22 mouse cellular contexts compared by ENCODE assay signal in genomic region chr1:182105023-182105422, GRCm38 (mm10). TPM values are rescaled to one million over a fixed set of nuclear protein-coding genes. Genes with fewer than 3 reads are reported as not detected.
A peak's percentile ranks its signal among the peaks of the same experiment; 100 is the strongest.
DNase-seq lines count a peak whose midpoint lies in the region; ATAC-seq and TF ChIP-seq lines count a peak whose summit lies in the region.
"Had no signal": no experiment of that assay in that cellular context is flagged by ENCODE, and none has a peak within 500 bp of the region (broad histone marks: within the 10 kb centered on the region; RNA-seq: fewer than 3 reads in every experiment).

No protein-coding gene starts in this region.

- H3K4me1 ChIP-seq in hindbrain, postnatal 0 days (ENCODE audit: insufficient read depth, low read length): no peaks in the 10 kb centered on the region
- H3K4me1 ChIP-seq in hindbrain, embryonic 14.5 days (replicated peaks; ENCODE audit: control insufficient read depth, insufficient read depth, low read length): peaks cover 10% of the 10 kb centered on the region; the same call in 1 of the 2 replicates
- H3K4me1 ChIP-seq in midbrain, postnatal 0 days (ENCODE audit: insufficient read depth, low read length): no peaks in the 10 kb centered on the region
- H3K4me1 ChIP-seq in midbrain, embryonic 10.5 days: peaks cover 17% of the 10 kb centered on the region

- DNase-seq in cerebellum, postnatal 10 days: peak; percentile 76 to 77
- no peak for DNase-seq in cerebellum, adult 9-11 months
- peak; percentile 61 for DNase-seq in hindbrain, postnatal 0 days (ENCODE audit: low spot score)
- no peak for DNase-seq in hindbrain, embryonic 14.5 days (ENCODE audit: low spot score)
- DNase-seq in midbrain, postnatal 0 days (ENCODE audit: low spot score): peak; percentile 47
- no peak for DNase-seq in midbrain, embryonic 10.5 days (ENCODE audit: low spot score)
- no peak for DNase-seq in gastrocnemius, postnatal 4 days (ENCODE audit: low spot score in 2 of 2)
- DNase-seq: adrenal gland, adult 8-10 months; cerebellum, adult 18-20 months; cerebellum, postnatal 36 days; gastrocnemius, postnatal 10 days; heart, postnatal 36 days had no signal

- H3K9ac ChIP-seq in hindbrain, postnatal 0 days (replicated peaks; ENCODE audit: low read length): no peak overlapping the region
- H3K9ac ChIP-seq in hindbrain, embryonic 14.5 days: no peak overlapping the region
- H3K9ac ChIP-seq in midbrain, postnatal 0 days (replicated peaks; ENCODE audit: low read length, poor library complexity, severe bottlenecking): no peak overlapping the region
- H3K9ac ChIP-seq: embryonic facial prominence, embryonic 13.5 days; forebrain, embryonic 12.5 days; heart, embryonic 12.5 days; hindbrain, embryonic 12.5 days had no signal

- H3K27ac ChIP-seq in hindbrain, postnatal 0 days: no peak overlapping the region
- H3K27ac ChIP-seq in hindbrain, embryonic 14.5 days: no peak overlapping the region
- H3K27ac ChIP-seq in midbrain, postnatal 0 days (ENCODE audit: low read depth, low read length): no peak overlapping the region
- no peak overlapping the region for H3K27ac ChIP-seq in midbrain, embryonic 10.5 days (replicated peaks)
- H3K27ac ChIP-seq: embryonic facial prominence, embryonic 13.5 days; forebrain, embryonic 12.5 days; hindbrain, embryonic 12.5 days had no signal

- H3K27me3 ChIP-seq in hindbrain, postnatal 0 days (ENCODE audit: insufficient read depth, low read length): no peaks in the 10 kb centered on the region
- no peaks in the 10 kb centered on the region for H3K27me3 ChIP-seq in hindbrain, embryonic 14.5 days (ENCODE audit: control insufficient read depth, insufficient read depth, low read length)
- H3K27me3 ChIP-seq in midbrain, postnatal 0 days (ENCODE audit: insufficient read depth, low read length): no peaks in the 10 kb centered on the region
- no peaks in the 10 kb centered on the region for H3K27me3 ChIP-seq in midbrain, embryonic 10.5 days (ENCODE audit: low read depth, poor library complexity, severe bottlenecking)
- H3K27me3 ChIP-seq: embryonic facial prominence, embryonic 13.5 days; forebrain, embryonic 12.5 days; heart, embryonic 12.5 days; hindbrain, embryonic 12.5 days had no signal

- H3K4me3 ChIP-seq in hindbrain, postnatal 0 days (ENCODE audit: low read length): no peak overlapping the region
- H3K4me3 ChIP-seq in hindbrain, embryonic 14.5 days (replicated peaks; ENCODE audit: low read length): no peak overlapping the region
- no peak overlapping the region for H3K4me3 ChIP-seq in midbrain, postnatal 0 days (ENCODE audit: low read depth, low read length)
- H3K4me3 ChIP-seq in midbrain, embryonic 10.5 days: no peak overlapping the region
- H3K4me3 ChIP-seq: embryonic facial prominence, embryonic 13.5 days; forebrain, embryonic 12.5 days; heart, embryonic 12.5 days; hindbrain, embryonic 12.5 days had no signal

- WGBS in hindbrain, postnatal 0 days: 34% methylated on average over 3 of the region's 3 CpGs
- WGBS in hindbrain, embryonic 14.5 days: 40% methylated on average over 3 of the region's 3 CpGs
- 48% methylated on average over 3 of the region's 3 CpGs for WGBS in midbrain, postnatal 0 days
- WGBS in midbrain, embryonic 10.5 days: 78% methylated on average over 3 of the region's 3 CpGs

- no peaks in the 10 kb centered on the region for H3K36me3 ChIP-seq in hindbrain, postnatal 0 days (ENCODE audit: insufficient read depth, low read length)
- H3K36me3 ChIP-seq in hindbrain, embryonic 14.5 days (replicated peaks; ENCODE audit: control insufficient read depth, insufficient read depth): no peaks in the 10 kb centered on the region
- no peaks in the 10 kb centered on the region for H3K36me3 ChIP-seq in midbrain, postnatal 0 days (ENCODE audit: insufficient read depth, low read length)
- no peaks in the 10 kb centered on the region for H3K36me3 ChIP-seq in midbrain, embryonic 10.5 days
- H3K36me3 ChIP-seq: embryonic facial prominence, embryonic 13.5 days; forebrain, embryonic 12.5 days; heart, embryonic 12.5 days; hindbrain, embryonic 12.5 days had no signal

- H3K9me3 ChIP-seq in hindbrain, postnatal 0 days (ENCODE audit: low read length): no peaks in the 10 kb centered on the region
- no peaks in the 10 kb centered on the region for H3K9me3 ChIP-seq in hindbrain, embryonic 14.5 days (ENCODE audit: control insufficient read depth, low read length)
- no peaks in the 10 kb centered on the region for H3K9me3 ChIP-seq in midbrain, postnatal 0 days (ENCODE audit: low read length)
- H3K9me3 ChIP-seq in midbrain, embryonic 10.5 days (replicated peaks): no peaks in the 10 kb centered on the region
- H3K9me3 ChIP-seq: embryonic facial prominence, embryonic 13.5 days; forebrain, embryonic 12.5 days; heart, embryonic 12.5 days; hindbrain, embryonic 12.5 days had no signal

- H3K4me2 ChIP-seq in hindbrain, postnatal 0 days (ENCODE audit: low read depth, low read length): no peak overlapping the region
- no peak overlapping the region for H3K4me2 ChIP-seq in hindbrain, embryonic 14.5 days (replicated peaks)
- H3K4me2 ChIP-seq in midbrain, postnatal 0 days (ENCODE audit: low read depth, low read length, poor library complexity, severe bottlenecking): no peak overlapping the region
- H3K4me2 ChIP-seq: embryonic facial prominence, embryonic 13.5 days; forebrain, embryonic 12.5 days; heart, embryonic 12.5 days; hindbrain, embryonic 12.5 days had no signal

- TF ChIP-seq CTCF in hindbrain, postnatal 0 days (IDR thresholded peaks at IDR 0.05; ENCODE audit: low read depth): no peak
- no peak for TF ChIP-seq CTCF in midbrain, postnatal 0 days (IDR thresholded peaks at IDR 0.05)

- ATAC-seq in hindbrain, postnatal 0 days: 0 out of 2 replicates have a peak, but pooled peaks have one; percentile 61
- ATAC-seq in hindbrain, embryonic 14.5 days (ENCODE audit: low FRiP score): no peak
- no peak for ATAC-seq in midbrain, postnatal 0 days (ENCODE audit: low FRiP score)
- ATAC-seq: forebrain, embryonic 16.5 days; intestine, embryonic 16.5 days had no signal

RNA-seq across cellular contexts. Expression of gene Srp9, which starts 19.5 kb away (rescaled TPM):
- total RNA-seq in hindbrain, postnatal 0 days (2014; rRNA removed): 61.4 and 63.9 TPM in 2 replicates
- 168 and 179 TPM in 2 replicates for polyA plus RNA-seq in hindbrain, postnatal 0 days (2015; fragmentation: Nextera tagmentation; extraction: Ambion mirVana)
- polyA plus RNA-seq in hindbrain, embryonic 14.5 days (2014; fragmentation: Nextera tagmentation; extraction: Ambion mirVana): 139 and 142 TPM in 2 replicates
- total RNA-seq in midbrain, postnatal 0 days (2014; rRNA removed): 70.5 and 76.1 TPM in 2 replicates
- 169 and 173 TPM in 2 replicates for polyA plus RNA-seq in midbrain, postnatal 0 days (2015; fragmentation: Nextera tagmentation; extraction: Ambion mirVana)
- polyA plus RNA-seq in midbrain, embryonic 10.5 days (2016; fragmentation: Nextera tagmentation; extraction: Ambion mirVana): 156 and 165 TPM in 2 replicates
- total RNA-seq in gastrocnemius, postnatal 4 days (2021): 10 to 100 TPM; 50.6 to 53.4 TPM

RNA-seq across cellular contexts. Expression of gene Vmn1r1, which starts 59.3 kb away (rescaled TPM):
- not detected in 2 replicates for total RNA-seq in hindbrain, postnatal 0 days (2014; rRNA removed)
- polyA plus RNA-seq in hindbrain, postnatal 0 days (2015; fragmentation: Nextera tagmentation; extraction: Ambion mirVana): not detected in 2 replicates
- not detected in 2 replicates for polyA plus RNA-seq in hindbrain, embryonic 14.5 days (2014; fragmentation: Nextera tagmentation; extraction: Ambion mirVana)
- not detected in 2 replicates for total RNA-seq in midbrain, postnatal 0 days (2014; rRNA removed)
- polyA plus RNA-seq in midbrain, postnatal 0 days (2015; fragmentation: Nextera tagmentation; extraction: Ambion mirVana): not detected in 2 replicates
- polyA plus RNA-seq in midbrain, embryonic 10.5 days (2016; fragmentation: Nextera tagmentation; extraction: Ambion mirVana): not detected in 2 replicates
- total RNA-seq in gastrocnemius, postnatal 4 days (2021): not detected
- total RNA-seq: adrenal gland, adult 8-10 months; gastrocnemius, postnatal 10 days; heart, adult 8-10 months; heart, postnatal 36 days had no signal
- polyA plus RNA-seq: embryonic facial prominence, embryonic 13.5 days; forebrain, embryonic 12.5 days; forebrain, embryonic 16.5 days; frontal cortex, adult 2 months; gonadal fat pad, adult 2 months; heart, embryonic 12.5 days; heart, postnatal 0 days; hindbrain, embryonic 12.5 days; intestine, embryonic 16.5 days had no signal

Comparison
In these comparisons a context has a peak if more than half of its experiments do, and no peak if none do; other contexts are left out.
1. DNase-seq: peak in cerebellum, postnatal 10 days (2 of 2), hindbrain, postnatal 0 days (single experiment) and midbrain, postnatal 0 days (single experiment); none in cerebellum, adult 9-11 months (single experiment), hindbrain, embryonic 14.5 days (single experiment), midbrain, embryonic 10.5 days (single experiment) and gastrocnemius, postnatal 4 days (0 of 2).